Mouse (Mus musculus) lung, postnatal 36 days (tissue): Measurements from ENCODE around the gene Slc27a2.
"Not testable (repeated sequence)": the region's sequence is repeated elsewhere in the genome, so short reads cannot be mapped to it uniquely, and the experiment has no call there.

Experiments used
- DNase-seq: peaks from one replicate; pipeline ENCODE4 v3.0.0; 2022; ENCODE audit warnings: mixed read lengths

Gene Slc27a2

DNA sequence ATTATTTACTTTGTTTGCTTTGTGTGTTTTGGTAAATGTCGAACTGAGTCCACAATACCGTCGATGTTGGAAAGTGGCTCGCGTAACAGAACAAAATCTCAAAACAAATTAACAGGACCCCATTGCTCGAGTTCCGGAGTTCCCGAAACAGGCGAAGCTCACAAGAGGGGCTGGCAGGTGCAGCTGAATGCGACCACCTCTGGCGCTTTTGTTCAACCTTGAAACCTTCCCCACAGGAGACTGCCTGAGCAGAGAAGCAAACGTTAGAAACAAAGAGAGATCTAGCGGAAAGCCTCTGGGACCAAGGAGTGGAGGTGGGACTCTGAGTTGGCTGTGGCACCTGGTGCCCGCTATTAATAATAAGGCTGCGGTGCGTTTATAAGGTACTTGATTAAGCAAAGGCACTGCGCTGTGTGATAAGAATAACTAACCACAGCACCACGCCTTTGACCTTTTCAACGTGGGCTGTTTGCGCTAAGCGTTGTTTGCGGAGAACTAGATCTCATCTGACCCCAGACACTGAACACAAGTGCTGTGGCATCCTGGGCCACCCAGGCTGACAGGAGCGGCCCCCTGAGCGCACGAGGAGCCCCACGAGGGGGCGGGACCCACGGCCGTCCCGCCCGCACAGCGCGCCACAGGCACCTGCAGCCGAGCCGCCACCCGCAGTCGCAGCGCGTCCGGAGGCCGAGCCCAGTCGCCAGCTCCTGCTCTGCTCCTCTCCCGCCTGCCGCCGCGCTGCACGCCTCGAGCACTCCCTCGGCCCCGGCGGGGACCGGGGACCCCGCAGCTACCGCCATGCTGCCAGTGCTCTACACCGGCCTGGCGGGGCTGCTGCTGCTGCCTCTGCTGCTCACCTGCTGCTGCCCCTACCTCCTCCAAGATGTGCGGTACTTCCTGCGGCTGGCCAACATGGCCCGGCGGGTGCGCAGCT lies at the start of gene Slc27a2:
Gene Slc27a2 (plus strand): TSS at position 51 of the 934 bp plus-strand sequence.
- DNase-seq = peak; percentile 7

DNA sequence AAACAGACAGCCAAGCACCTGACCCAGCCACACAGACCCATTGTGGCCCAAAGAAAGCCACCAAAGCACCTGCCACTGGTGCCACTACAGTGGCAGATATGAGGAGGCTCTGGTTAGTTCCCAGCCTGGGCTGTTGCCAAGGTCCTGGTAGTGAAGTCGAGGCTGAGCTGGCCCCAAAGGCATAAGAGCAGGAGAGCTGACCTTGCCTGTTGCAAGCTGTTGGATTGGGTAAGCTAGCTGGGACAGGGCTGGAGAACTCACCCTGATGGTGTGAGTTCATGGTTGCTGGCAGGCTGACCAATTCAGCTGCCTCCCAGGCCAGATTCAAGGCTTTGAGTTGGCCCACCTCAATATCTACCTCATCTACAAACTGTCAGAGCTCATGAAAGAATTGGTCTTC lies 47.1 kb upstream of the Slc27a2 start:
- no peak for DNase-seq

DNA sequence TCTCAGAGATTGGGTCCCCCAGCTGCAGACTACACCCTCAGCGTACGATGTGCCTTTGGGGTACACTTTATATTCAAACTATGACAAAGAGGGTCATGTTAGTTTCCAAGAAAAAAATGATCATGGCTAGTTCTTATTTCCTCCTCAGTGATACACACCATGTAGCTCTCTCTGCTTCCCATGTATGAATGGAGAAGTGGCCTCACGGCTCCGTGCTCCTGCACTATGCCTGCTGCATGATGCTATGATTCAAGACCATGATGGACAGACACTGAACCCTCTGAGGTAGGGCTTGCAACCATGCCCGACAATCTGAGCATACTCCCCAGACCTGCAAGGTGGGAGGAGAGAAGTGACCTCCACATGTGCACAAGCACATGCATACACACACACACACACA lies 44.7 kb upstream of the Slc27a2 start:
- DNase-seq = no peak

DNA sequence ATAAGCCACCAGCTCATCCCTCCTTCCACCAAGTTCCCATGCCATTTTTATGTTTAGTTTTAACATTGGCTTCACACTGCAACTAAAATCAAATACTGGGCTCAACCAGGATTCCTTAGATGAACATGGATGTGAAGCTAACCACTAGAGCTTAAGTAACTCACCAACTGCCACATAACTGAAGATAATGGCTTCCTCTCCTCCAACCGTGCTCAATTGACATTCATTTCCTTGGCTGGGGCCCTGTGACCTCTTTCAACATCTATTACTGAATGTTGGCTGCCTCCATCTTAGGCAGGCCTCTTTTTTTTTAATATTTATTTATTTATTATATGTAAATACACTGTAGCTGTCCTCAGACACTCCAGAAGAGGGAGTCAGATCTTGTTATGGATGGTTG lies 44.0 kb upstream of the Slc27a2 start:
- DNase-seq = no peak

DNA sequence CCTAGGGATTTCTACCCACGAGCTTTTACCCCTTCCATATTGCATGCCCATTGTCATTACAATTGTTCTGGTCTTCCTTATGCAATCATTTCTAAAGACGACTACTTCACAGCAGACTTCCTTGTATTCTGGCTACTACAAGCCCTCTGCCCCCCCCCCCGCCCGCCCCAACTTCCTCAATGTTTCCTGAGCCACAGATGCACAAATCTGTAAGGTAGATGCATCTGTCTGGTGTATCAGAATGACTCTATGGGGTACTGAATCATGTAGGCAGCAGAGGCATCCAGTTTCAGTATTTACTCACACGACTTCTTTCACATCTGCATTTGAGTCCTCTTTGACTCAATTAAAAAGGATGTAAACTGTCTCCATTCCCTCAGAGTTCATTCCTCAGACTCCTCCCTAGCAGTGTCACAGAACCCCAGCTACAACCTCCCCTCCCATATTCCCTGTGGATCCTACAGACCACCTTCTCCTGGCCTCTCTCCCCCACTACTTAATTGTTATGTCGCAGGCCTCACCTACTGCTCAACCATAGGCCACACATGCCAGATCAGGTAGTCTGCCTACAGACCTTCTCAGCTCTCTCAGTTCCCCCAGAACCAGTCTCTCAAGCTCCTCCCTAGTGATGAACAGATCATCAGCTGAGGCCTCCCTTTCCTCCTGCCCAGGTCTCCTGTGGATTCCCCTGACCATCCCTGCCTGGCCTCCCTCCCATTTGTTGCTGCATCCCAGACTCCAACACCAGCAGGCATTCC lies 37.0 kb upstream of the Slc27a2 start:
- DNase-seq = no peak

DNA sequence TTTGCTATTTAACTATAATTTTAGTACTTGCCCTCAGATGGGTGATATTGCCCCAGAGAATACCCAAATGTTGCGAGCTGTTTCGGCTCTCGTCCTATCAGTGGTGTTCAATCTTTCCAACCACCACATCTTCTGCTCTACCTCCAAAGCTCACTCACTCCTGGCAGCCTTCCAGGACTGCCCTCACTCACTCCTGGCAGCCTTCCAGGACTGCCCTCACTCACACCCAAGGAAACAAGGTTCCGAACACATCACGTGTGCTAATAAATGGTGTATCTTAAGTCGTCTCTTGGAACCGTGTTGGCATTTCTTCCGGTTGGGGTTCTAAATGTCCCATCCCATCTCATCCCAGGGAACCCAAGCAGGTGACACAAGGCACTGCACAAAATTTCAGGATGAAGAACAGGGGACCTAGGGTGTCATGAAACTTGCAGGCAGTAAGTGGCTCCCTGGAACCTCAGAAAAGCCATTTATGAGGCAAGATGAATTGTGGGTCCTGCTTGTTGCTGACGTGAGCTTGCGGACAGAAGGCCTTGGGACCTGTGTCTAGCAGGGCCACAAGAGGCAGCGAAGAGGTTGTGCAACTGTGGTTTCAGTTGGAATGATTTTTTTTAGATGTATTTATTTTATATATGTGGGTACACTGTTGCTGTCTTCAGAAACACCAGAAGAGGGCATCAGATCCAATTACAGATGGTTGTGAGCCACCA lies 32.2 kb upstream of the Slc27a2 start:
- DNase-seq = peak; percentile 25

DNA sequence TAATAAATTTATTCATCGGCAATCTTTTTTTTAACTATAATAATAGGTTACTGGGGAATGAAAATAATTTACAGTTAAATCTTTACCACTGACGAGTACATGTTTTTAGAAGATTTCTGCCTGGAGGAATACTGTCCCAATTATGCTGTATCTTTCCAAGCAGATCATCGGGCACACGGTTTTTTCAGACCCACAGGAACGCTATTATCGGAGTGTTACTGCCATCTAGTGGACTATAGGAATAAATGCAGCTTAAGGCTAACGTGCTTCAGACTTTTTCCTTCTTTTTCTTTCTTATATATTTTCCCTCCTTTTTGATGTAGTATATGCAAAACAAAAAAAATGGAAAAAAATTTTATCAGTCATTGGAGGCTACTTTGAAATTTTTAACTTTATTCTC lies 31.4 kb upstream of the Slc27a2 start:
- DNase-seq = peak; percentile 44

DNA sequence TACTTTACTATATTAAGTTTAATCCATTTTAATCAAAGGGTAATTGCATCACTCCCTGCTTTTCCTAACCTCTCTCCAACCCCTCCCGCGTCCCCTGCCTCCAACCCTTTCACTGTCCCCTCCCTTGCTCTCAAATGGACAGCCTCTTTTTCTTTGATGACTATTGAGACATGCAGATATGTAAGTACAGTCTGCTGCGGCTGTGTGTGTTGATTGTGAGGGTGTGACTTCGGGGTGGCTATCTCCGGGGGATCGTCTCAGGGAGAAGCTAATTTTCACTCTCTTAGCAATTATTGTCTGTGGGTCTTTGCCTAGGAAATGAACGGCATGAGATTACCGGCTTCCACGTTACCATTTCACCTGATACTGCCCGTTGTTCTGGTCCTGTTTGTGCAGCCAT lies 30.7 kb upstream of the Slc27a2 start:
- DNase-seq = no peak

DNA sequence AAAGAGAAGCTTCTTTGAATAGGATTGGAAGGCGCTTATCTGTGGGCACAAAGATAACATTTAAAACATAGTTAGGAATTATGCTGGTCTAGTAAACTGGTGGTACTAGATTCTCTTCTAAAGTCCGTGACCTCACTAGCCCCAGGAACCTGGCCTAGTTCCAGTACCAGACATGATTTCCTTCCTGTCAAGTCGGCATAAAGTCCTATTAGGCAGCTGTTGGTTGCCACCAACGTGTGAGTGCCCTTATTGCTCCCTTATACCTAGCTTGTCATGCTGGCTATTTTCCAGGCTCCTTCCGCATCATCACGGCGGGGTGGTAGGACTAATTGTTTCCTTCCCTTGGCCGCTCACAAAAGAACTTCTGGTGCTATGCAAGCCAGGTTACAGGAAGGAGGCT lies 30.2 kb upstream of the Slc27a2 start:
- DNase-seq = no peak

DNA sequence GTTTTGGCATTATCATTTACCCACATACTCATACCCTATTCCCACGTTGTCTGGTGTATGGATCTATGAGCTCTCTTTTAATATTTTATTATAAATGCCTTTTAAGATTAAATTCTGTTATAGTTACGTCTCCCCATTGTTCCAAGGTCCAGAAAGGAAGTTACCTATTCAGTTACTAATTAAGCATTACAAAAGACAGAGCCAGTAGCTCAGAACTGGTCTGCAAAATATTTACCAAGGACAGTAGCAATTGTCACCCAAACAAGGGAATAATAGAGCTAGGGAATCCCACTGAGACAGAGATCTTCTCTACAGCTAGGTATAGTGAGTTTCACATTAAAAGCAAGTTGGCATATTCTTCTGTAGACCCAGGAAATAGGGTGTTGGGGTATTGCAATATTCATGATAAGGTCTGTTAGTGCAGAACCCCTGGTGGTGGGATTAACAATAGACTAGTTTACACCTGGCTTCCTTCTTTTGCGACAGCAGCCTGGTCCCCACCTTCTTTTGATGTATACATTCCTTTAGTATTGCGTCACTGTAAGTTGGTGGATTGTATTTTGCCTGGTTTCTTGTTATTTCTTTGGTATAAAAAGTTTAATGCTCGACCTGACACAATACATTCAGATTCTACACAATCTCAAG lies 29.0 kb upstream of the Slc27a2 start:
- DNase-seq = not testable (repeated sequence)

DNA sequence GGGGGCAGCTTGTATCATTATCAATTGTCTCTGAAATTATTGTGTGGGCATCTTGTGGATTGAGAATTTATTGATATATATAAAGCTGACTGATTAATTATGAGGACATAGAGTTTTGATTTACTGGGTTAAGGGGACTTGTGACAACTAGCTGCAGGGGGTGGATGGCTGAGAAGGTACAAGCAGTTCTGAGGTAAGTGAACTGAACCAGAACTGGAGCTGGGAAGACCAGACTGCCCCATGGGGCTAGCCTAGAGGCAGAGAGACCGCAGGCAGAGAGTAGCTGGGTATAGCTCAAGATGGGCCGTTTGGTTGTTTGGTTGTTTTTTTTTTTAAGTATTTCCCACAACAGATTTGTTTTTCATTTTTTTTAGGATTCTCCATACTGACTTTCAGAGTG lies 27.9 kb upstream of the Slc27a2 start:
- no peak for DNase-seq

DNA sequence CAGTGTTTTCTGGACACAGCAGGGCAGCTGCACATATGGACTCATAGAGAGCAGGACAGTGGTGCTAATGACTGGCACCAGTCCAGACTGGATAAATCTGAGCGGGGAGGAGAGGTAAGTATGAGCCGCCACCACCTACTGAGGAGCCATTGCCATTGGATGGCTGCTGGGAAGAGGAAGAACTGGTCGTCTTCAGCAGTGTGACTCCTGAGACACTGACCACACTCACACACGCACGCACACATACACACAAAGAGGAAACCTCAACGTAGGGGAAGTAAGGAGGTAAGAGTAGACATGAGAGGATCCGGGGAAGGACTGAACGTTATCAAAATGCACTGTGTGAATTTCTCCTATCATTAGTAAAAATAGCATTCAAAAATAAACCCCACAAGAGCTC lies 24.7 kb upstream of the Slc27a2 start:
- DNase-seq = no peak

DNA sequence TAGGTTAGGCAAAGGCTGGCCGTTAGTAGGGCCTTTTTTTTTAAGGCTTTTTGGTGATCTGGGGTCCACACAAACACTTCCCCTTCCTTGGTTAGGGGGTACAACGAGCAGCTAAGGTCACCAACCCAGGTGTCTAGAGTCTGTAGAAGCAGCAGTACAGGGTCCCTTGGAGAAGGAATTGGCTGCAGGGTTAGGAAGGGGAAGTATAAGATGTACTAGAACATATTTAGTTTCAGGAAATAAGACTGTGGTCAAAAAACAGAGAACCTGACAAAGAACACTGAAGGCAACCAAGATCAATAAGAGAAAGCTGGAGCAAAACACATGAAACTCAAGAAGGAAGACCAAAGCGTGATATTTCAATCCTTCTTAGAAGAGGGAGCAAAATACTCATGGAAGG lies 21.6 kb upstream of the Slc27a2 start:
- no peak for DNase-seq

DNA sequence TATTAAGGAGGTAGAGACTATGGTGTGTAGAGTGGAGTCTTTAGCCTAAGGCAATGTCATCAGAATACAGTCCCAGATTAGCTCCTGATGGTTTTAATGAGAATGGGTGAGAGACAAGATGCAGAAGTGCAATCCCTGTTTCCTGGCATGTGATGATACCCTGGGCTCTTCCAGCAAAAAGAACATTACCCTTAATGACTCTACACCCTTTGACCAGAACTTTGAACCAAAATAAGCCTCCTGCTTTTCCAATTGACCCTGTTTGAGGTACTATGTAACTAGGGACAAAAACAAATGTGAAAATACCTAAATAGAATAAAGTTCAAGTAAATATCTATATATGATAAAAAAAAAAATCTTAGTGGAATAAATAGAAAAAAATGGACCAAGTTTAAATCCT lies 14.6 kb upstream of the Slc27a2 start:
- no peak for DNase-seq

DNA sequence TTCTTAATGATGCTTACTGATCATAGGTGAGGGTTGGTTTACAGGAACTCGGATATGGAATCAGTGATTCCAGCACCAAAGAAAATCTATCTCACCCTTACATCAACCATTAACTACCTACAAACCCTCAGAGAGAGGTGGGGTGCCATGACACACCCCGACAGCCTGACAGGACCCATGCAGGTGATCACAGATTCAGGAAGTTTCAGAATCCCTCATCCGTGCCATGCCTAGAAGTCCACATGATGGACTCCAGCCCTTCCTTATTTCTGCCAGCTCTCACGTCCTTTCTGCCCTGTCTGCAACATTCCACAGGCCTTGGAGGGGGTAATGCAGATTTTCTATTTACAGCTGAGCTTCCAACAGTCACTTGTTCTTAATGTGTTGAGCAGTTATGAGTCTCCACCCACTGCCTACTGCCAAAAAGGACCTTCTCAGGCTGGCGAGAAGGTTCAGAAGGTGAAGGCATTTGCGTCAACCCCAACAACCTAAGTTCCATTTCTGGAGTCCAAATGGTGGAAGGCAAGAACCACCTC lies 11.7 kb upstream of the Slc27a2 start:
- no peak for DNase-seq

DNA sequence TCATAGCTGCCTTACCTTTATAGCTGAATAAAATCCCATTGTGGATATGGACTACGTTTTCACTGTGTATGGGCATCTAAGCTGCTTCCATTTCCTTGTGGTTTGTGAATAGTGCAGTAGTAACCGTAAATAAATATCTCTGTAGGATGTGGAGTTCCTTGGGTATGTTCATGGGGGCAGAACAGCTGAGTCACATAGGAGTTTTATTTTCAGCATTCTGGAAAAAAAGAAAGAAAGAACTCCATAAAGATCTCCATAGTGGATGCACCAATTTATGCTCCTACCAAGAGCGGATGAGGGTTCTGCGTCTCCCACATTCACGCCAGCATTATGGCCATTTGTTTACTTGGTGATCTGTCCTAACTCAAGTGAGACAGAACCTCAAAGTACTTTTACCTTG lies 10.0 kb upstream of the Slc27a2 start:
- DNase-seq = no peak

DNA sequence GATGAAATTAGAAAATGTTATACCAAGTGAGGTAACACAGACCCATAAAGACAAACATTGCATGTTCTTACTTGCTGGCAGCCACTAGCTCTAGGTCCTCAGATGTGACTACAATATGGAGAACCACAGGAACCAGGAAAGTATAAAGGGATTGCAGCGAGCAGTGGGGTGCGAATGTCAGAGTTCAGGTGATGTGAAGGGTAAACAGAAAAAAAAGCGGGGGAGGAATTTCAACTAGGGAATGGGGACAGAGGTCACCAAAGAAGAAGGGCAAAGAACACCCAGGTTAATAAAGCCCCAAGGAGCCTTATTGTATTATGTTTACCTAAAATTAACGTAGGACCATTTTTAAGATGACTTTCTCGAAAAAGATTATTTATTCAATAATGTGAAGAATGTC lies 6.9 kb upstream of the Slc27a2 start:
- no peak for DNase-seq

DNA sequence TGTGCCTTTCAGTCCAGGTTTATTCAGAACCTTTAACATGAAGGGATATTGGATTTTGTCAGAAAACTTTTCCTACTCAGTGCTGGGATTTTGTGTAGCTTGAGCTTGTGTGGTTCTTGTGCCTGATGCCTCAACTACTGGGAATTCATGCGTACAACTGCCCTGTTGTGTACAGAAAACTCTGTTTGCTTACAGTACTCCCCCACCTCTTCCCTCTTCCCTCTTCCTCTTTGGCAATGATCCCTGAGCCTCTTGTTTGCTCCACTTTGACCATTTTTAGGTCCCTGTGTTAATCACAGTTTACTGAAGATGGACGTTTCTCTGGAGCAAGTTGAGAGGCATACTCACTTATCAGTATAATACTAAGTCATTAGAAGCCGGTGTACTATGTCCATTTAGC lies 5.8 kb upstream of the Slc27a2 start:
- no peak for DNase-seq

DNA sequence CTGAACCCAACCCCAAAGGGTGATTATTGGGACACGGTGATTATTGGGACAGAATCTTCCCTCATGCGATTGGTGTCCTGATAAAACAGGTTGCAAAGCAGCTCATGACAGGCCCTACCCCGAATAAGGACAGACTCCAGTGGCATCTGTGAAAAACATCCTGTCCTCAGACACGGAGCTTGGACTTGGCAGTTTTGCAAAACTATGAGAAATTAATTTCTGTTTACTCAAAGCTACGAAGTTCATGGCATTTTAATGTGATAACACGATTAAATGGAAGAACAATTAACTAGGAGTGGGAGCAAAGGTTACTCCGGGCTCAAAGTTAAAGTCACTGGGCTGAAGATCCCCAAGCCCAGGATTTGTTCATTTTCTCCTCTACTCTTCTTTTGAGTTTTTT lies 2.5 kb upstream of the Slc27a2 start:
- no peak for DNase-seq

DNA sequence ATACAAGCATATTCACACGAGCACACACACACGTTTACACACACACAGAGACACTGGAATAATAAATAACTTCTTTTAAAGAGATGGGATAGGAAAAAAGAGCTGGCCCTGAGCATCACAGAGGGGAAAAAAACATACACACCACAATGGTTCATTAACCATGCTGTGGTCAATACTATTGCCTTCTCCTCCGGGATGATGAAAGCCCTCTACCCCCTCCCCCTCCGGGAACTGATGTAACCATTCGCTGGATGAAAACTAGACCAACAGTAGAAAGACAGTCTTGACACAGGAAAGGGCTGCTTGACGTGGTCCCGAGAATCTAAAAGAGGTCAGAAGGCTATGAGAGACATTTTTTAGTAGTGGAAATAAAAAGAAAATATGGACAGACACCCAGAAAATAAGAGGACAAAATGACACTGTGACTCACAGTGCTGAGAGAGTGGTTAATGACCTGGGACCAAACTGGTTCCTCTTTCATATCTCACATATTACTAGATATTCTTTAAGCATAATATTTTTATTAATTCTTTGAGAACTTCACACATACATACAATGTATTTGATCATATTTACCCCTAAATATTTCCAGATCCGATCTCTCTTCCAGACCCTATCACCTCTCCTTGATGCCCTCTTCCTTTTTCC lies 840 bp upstream of the Slc27a2 start:
- no peak for DNase-seq

DNA sequence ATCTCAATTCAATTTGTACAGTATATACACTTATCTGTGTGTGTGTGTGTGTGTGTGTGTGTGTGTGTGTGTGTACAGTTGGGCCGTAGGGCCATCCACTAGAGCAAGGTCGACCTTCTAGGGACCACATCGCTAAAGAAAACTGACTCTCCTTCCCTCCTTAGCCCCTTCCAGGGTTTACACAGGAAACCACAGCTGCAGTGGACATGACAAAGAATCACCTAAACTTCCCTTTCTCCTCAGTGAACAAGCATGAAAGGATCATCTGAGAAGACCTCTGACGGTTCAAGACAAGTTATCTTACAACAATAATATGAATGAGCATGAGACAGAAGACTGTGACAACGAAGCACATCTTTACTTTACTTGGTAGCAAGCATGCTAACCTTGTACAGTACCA lies 311 bp upstream of the Slc27a2 start:
- no peak for DNase-seq

DNA sequence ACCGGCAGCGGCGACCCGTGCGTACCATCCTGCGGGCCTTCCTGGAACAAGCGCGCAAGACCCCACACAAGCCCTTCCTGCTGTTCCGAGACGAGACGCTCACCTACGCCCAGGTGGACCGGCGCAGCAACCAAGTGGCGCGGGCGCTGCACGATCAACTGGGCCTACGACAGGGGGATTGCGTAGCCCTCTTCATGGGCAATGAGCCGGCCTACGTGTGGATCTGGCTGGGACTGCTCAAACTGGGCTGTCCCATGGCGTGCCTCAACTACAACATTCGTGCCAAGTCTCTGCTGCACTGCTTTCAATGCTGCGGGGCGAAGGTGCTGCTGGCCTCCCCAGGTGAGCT lies 1.1 kb downstream of the Slc27a2 start:
- no peak for DNase-seq
